Mouse (Mus musculus) ES-Bruce4 (cell line): ENCODE results near the gene Itga5. TPM values are rescaled to one million over a fixed set of nuclear protein-coding genes. Genes with fewer than 3 reads are reported as not detected.

Experiments used
- H3K27ac ChIP-seq: 2 replicates; pipeline ENCODE4 v1.5.1; 2012; ENCODE audit warnings: low read length, inconsistent platforms; ENCODE audit not compliant: insufficient read depth
- H3K27me3 ChIP-seq: 2 replicates; pipeline ENCODE4 v1.6.1; 2012; ENCODE audit warnings: mild to moderate bottlenecking, low read length, inconsistent platforms; ENCODE audit not compliant: control insufficient read depth, poor library complexity, insufficient read depth, severe bottlenecking
- H3K36me3 ChIP-seq: 2 replicates; pipeline ENCODE4 v1.6.1; 2012; ENCODE audit warnings: inconsistent platforms, mild to moderate bottlenecking, low read length, moderate library complexity; ENCODE audit not compliant: control insufficient read depth, poor library complexity, insufficient read depth, severe bottlenecking
- H3K4me1 ChIP-seq: one replicate; pipeline ENCODE4 v1.8.1; 2011; ENCODE audit warnings: low read length; ENCODE audit not compliant: control insufficient read depth, insufficient read depth
- H3K4me3 ChIP-seq: 2 replicates; pipeline ENCODE4 v1.5.1; 2011; ENCODE audit warnings: low read depth, mild to moderate bottlenecking, low read length
- H3K9ac ChIP-seq: 2 replicates; pipeline ENCODE4 v1.6.1; 2012; ENCODE audit warnings: low read depth, mild to moderate bottlenecking, inconsistent platforms; ENCODE audit not compliant: poor library complexity, severe bottlenecking
- H3K9me3 ChIP-seq: replicated peaks from 2 replicates; pipeline ENCODE4 v1.6.1; 2012; ENCODE audit warnings: mild to moderate bottlenecking, low read length, inconsistent platforms; ENCODE audit not compliant: control insufficient read depth, poor library complexity, insufficient read depth, severe bottlenecking
- CTCF ChIP-seq: IDR thresholded peaks from one replicate; pipeline ENCODE4 v1.8.1; 2011; ENCODE audit warnings: low read depth, low read length
- EP300 ChIP-seq: IDR thresholded peaks from 2 replicates; pipeline ENCODE4 v1.6.1; 2011; ENCODE audit warnings: low read depth, low read length; ENCODE audit not compliant: insufficient read depth
- POLR2A ChIP-seq: IDR thresholded peaks from one replicate; pipeline ENCODE4 v1.8.1; 2011; ENCODE audit warnings: low read length; ENCODE audit not compliant: insufficient read depth
- polyA plus RNA-seq: library from polyadenylated mRNA; stranded (reverse); fragments of >200 nt; gene quantifications from 2 replicates; pipeline ENCODE4 v1.2.4, GENCODE M21; 2011; ENCODE audit warnings: low read depth; ENCODE audit not compliant: missing spikeins, insufficient read depth, insufficient read length

Itga5 gene
- polyA plus RNA-seq, 1 experiment = 35.6 TPM

- H3K4me1 ChIP-seq = peaks cover 3% of the 10 kb centered on the region
- no peak overlapping the region for H3K9ac ChIP-seq
- TF ChIP-seq EP300 = no peak
- no peak overlapping the region for H3K27ac ChIP-seq
- no peaks in the 10 kb centered on the region for H3K9me3 ChIP-seq
- no peaks in the 10 kb centered on the region for H3K27me3 ChIP-seq
- H3K4me3 ChIP-seq = no peak overlapping the region
- no peaks in the 10 kb centered on the region for H3K36me3 ChIP-seq
These were observed 8.7 kb upstream of the Itga5 start for GRCm38 (mm10) chr15:103375112-103375800.

GRCm38 (mm10) chr15:103372461-103372860 lies 5.9 kb upstream of the Itga5 start:
- Histone ChIP-seq H3K9ac (no peak overlapping the region), H3K27me3 (no peaks in the 10 kb centered on the region), H3K4me3 (no peak overlapping the region), H3K9me3 (no peaks in the 10 kb centered on the region), H3K27ac (no peak overlapping the region), H3K36me3 (no peaks in the 10 kb centered on the region), H3K4me1 (peaks cover 6% of the 10 kb centered on the region)
- TF ChIP-seq POLR2A (no peak), CTCF (no peak), EP300 (no peak)

- Histone ChIP-seq H3K27ac (no peak overlapping the region), H3K4me3 (no peak overlapping the region), H3K27me3 (no peaks in the 10 kb centered on the region), H3K9me3 (no peaks in the 10 kb centered on the region), H3K9ac (no peak overlapping the region), H3K36me3 (no peaks in the 10 kb centered on the region), H3K4me1 (peaks cover 6% of the 10 kb centered on the region)
- TF ChIP-seq POLR2A (no peak), CTCF (no peak), EP300 (no peak)
These were observed 5.2 kb upstream of the Itga5 start for GRCm38 (mm10) chr15:103371741-103372140.

- Histone ChIP-seq H3K27ac (no peak overlapping the region), H3K9ac (no peak overlapping the region), H3K9me3 (no peaks in the 10 kb centered on the region), H3K27me3 (no peaks in the 10 kb centered on the region), H3K4me3 (no peak overlapping the region), H3K36me3 (no peaks in the 10 kb centered on the region), H3K4me1 (peaks cover 6% of the 10 kb centered on the region)
- TF ChIP-seq CTCF (no peak), EP300 (no peak), POLR2A (no peak)
These were observed 4.6 kb upstream of the Itga5 start for GRCm38 (mm10) chr15:103371208-103371607.

- Histone ChIP-seq H3K4me1 (peaks cover 6% of the 10 kb centered on the region), H3K27ac (no peak overlapping the region), H3K9ac (no peak overlapping the region), H3K4me3 (no peak overlapping the region), H3K36me3 (no peaks in the 10 kb centered on the region), H3K9me3 (no peaks in the 10 kb centered on the region), H3K27me3 (no peaks in the 10 kb centered on the region)
- TF ChIP-seq POLR2A = no peak
- no peak for TF ChIP-seq CTCF
- TF ChIP-seq EP300 = no peak
These were observed 3.9 kb upstream of the Itga5 start for GRCm38 (mm10) chr15:103370462-103370861.

- H3K4me1 ChIP-seq = peaks cover 6% of the 10 kb centered on the region
- no peak overlapping the region for H3K9ac ChIP-seq
- no peaks in the 10 kb centered on the region for H3K9me3 ChIP-seq
- H3K36me3 ChIP-seq = no peaks in the 10 kb centered on the region
- H3K27ac ChIP-seq = no peak overlapping the region
- TF ChIP-seq POLR2A (no peak), CTCF (no peak), EP300 (no peak)
- no peak overlapping the region for H3K4me3 ChIP-seq
- no peaks in the 10 kb centered on the region for H3K27me3 ChIP-seq
These were observed 2.6 kb upstream of the Itga5 start for GRCm38 (mm10) chr15:103369123-103369522.
